Mouse (Mus musculus): ENCODE results near the gene Hist1h2bc.

Hist1h2bc gene

GRCm38 (mm10) chr13:23737091-23737490 is 53.1 kb downstream of the Hist1h2bc start:
- DNase-seq (ENCODE audit: low read depth, low spot score) = no peak

DNA sequence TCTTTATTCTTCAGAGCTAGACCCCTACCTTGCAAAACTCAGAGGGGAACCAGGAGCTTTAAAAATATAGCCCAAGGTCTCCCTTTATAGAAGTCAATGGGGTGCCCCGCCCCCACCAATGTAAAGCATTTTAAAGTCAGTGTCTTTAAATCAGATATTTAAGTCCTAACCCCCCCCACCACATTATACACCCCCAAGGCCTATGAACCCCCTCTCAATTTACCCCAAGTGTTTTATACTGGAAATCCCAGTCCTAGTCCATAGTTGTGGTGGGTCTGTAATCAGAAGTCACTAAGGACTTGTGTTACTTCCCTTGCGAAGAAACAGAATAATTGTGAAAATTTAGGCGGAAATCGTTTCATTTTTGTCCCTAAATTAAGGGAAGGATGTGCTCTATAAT is 54.0 kb downstream of the Hist1h2bc start:
- DNase-seq (ENCODE audit: low read depth, low spot score) = no peak

- DNase-seq (ENCODE audit: low read depth, low spot score) = peak; percentile 97
Measured at GRCm38 (mm10) chr13:23738677-23739068, 54.7 kb downstream of the Hist1h2bc start, which contains the start of gene Hist1h1c. Hist1h1c (plus strand) TSS chr13:23738808.

- DNase-seq (ENCODE audit: low read depth, low spot score) = peak; percentile 95
Measured at GRCm38 (mm10) chr13:23739069-23739921, 55.3 kb downstream of the Hist1h2bc start.

DNA sequence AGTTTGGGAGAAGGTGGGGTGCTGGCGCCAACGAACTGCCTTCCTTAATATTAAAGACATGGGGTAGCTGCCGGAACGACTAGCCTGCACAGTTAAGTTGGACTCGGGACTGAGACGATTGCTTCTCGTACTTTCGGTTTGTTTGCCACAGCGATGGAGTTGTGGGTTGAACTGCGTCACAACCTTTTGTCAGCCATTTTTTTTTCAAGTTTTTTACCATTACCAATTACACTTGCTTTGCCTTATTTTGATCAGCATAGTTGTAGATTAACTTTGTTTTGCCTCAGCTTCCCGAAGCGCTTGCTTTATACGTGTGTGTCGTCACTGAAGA is 55.9 kb downstream of the Hist1h2bc start:
- no peak for DNase-seq (ENCODE audit: low read depth, low spot score)

GRCm38 (mm10) chr13:23740256-23740840 is 56.3 kb downstream of the Hist1h2bc start:
- DNase-seq (ENCODE audit: low read depth, low spot score) = no peak

- DNase-seq (ENCODE audit: low read depth, low spot score) = peak; percentile 47
Measured at GRCm38 (mm10) chr13:23740910-23741309, 56.9 kb downstream of the Hist1h2bc start.

- peak; percentile 10 for DNase-seq (ENCODE audit: low read depth, low spot score)
Measured at GRCm38 (mm10) chr13:23742007-23742406, 58.0 kb downstream of the Hist1h2bc start.

Measured in A20 (cell line).